Mouse (Mus musculus): Measurements from ENCODE around the gene Krt8. TPM values are rescaled to one million over a fixed set of nuclear protein-coding genes. Genes with fewer than 3 reads are reported as not detected.

Gene Krt8
- total and polyA plus RNA-seq, 3 experiments: not detected

- Histone ChIP-seq H3K4me1 (ENCODE audit: insufficient read depth, low read depth, low read length) (peaks cover 14% of the 10 kb centered on the region), H3K4me3 (ENCODE audit: low read depth, low read length) (no peak overlapping the region), H3K9me3 (replicated peaks) (no peaks in the 10 kb centered on the region), H3K27me3 (ENCODE audit: insufficient read depth, low read length) (peaks cover 29% of the 10 kb centered on the region), H3K36me3 (replicated peaks) (no peaks in the 10 kb centered on the region)
- DNase-seq (ENCODE audit: low spot score) (no peak), ATAC-seq (ENCODE audit: extremely low read depth, insufficient number of reproducible peaks, low FRiP score, poor library complexity, severe bottlenecking) (no peak)
- TF ChIP-seq GATA2 (IDR thresholded peaks at IDR 0.05; ENCODE audit: borderline replicate concordance, low read depth, low read length) (no peak), CTCF (IDR thresholded peaks at IDR 0.05; ENCODE audit: low read depth, low read length) (no peak), POLR2AphosphoS5 (IDR thresholded peaks at IDR 0.05; ENCODE audit: insufficient replicate concordance, low read depth, low read length) (no peak), GATA1 (IDR thresholded peaks at IDR 0.05; ENCODE audit: borderline replicate concordance, low read length) (no peak), TAL1 (conservative IDR thresholded peaks at IDR 0.05; ENCODE audit: low read depth, low read length) (no peak)
Observed at GRCm38 (mm10) chr15:102013651-102014050, 9.4 kb upstream of the Krt8 start.

DNA sequence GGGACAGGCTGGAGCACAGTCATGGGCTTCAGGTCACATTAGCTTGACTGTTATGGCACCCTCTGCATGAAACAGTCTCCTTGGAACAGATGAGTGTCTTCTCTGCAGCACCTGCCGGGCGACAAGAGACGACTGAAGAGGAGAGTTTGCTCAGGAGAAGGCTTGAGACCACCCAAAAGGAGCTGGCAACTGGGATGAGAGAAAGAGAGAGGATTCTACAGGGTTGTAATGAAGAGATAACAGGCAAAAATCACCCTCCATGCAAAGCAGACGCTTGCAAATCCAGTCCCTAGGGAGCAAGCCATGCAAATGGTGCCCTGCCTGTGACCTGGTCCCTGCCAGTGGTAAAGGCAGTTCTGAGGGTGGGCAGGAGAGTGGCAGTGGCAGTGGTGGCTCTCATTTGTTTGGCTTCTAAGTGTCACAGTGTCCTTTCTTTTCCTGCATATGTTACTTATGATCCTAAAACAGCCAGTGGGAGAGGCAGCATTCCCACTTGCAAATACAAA, 8.0 kb upstream of the Krt8 start:
- no peaks in the 10 kb centered on the region for H3K36me3 ChIP-seq (replicated peaks)
- no peak for ATAC-seq (ENCODE audit: extremely low read depth, insufficient number of reproducible peaks, low FRiP score, poor library complexity, severe bottlenecking)
- no peaks in the 10 kb centered on the region for H3K9me3 ChIP-seq (replicated peaks)
- H3K4me3 ChIP-seq (ENCODE audit: low read depth, low read length): no peak overlapping the region
- no peak for DNase-seq (ENCODE audit: low spot score)
- peaks cover 9% of the 10 kb centered on the region for H3K4me1 ChIP-seq (ENCODE audit: insufficient read depth, low read depth, low read length)
- TF ChIP-seq GATA2 (IDR thresholded peaks at IDR 0.05; ENCODE audit: borderline replicate concordance, low read depth, low read length): no peak
- H3K27me3 ChIP-seq (ENCODE audit: insufficient read depth, low read length): peaks cover 33% of the 10 kb centered on the region

DNA sequence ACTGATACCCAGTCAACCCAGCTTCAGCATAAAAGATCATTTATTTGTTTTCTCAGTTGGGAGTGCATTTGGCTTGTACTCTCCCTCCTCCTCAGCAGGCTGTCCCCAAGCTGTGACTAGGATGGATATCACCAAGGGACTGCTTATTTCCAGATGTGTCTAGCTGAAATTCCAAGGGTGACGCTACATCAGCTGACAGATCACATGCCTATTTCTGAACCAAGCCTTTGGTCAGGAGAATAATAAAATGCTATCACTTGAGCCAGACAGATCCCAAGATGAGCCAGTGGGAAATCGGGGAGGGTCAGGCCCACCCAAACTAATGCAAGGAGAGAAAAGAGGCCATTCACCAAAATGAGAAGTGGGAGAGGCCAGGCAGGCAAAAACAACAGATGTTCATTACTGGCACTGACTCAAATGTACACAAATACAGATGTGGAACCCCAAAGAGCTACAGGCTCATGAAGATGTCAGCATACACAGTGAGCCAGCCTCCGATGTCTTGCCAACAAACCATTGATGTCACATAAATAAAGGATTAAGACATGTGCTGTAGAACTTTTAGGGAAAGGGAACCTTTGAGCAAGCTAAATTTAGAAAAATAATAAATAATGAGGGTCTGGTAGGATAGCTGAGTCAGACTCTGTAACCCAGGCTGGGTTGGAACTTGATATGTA, 6.4 kb upstream of the Krt8 start:
- no peak for TF ChIP-seq GATA1 (IDR thresholded peaks at IDR 0.05; ENCODE audit: borderline replicate concordance, low read length)
- no peak for TF ChIP-seq GATA2 (IDR thresholded peaks at IDR 0.05; ENCODE audit: borderline replicate concordance, low read depth, low read length)
- no peak for TF ChIP-seq TAL1 (conservative IDR thresholded peaks at IDR 0.05; ENCODE audit: low read depth, low read length)
- TF ChIP-seq CTCF (IDR thresholded peaks at IDR 0.05; ENCODE audit: low read depth, low read length): no peak
- no peak for TF ChIP-seq POLR2AphosphoS5 (IDR thresholded peaks at IDR 0.05; ENCODE audit: insufficient replicate concordance, low read depth, low read length)
- no peak overlapping the region for H3K4me3 ChIP-seq (ENCODE audit: low read depth, low read length)
- no peak for DNase-seq (ENCODE audit: low spot score)
- H3K4me1 ChIP-seq (ENCODE audit: insufficient read depth, low read depth, low read length): peaks cover 9% of the 10 kb centered on the region
- ATAC-seq (ENCODE audit: extremely low read depth, insufficient number of reproducible peaks, low FRiP score, poor library complexity, severe bottlenecking): no peak
- H3K9me3 ChIP-seq (replicated peaks): no peaks in the 10 kb centered on the region
- H3K27me3 ChIP-seq (ENCODE audit: insufficient read depth, low read length): peaks cover 35% of the 10 kb centered on the region
- no peaks in the 10 kb centered on the region for H3K36me3 ChIP-seq (replicated peaks)

GRCm38 (mm10) chr15:102007097-102008069, 3.1 kb upstream of the Krt8 start:
- H3K9me3 ChIP-seq (replicated peaks): no peaks in the 10 kb centered on the region
- H3K4me1 ChIP-seq (ENCODE audit: insufficient read depth, low read depth, low read length): peaks cover 6% of the 10 kb centered on the region
- TF ChIP-seq CTCF (IDR thresholded peaks at IDR 0.05; ENCODE audit: low read depth, low read length) (no peak), GATA2 (IDR thresholded peaks at IDR 0.05; ENCODE audit: borderline replicate concordance, low read depth, low read length) (no peak), TAL1 (conservative IDR thresholded peaks at IDR 0.05; ENCODE audit: low read depth, low read length) (no peak), POLR2AphosphoS5 (IDR thresholded peaks at IDR 0.05; ENCODE audit: insufficient replicate concordance, low read depth, low read length) (no peak), GATA1 (IDR thresholded peaks at IDR 0.05; ENCODE audit: borderline replicate concordance, low read length) (no peak)
- no peaks in the 10 kb centered on the region for H3K36me3 ChIP-seq (replicated peaks)
- no peak for DNase-seq (ENCODE audit: low spot score)
- no peak for ATAC-seq (ENCODE audit: extremely low read depth, insufficient number of reproducible peaks, low FRiP score, poor library complexity, severe bottlenecking)
- H3K27me3 ChIP-seq (ENCODE audit: insufficient read depth, low read length): peaks cover 49% of the 10 kb centered on the region
- no peak overlapping the region for H3K4me3 ChIP-seq (ENCODE audit: low read depth, low read length)

DNA sequence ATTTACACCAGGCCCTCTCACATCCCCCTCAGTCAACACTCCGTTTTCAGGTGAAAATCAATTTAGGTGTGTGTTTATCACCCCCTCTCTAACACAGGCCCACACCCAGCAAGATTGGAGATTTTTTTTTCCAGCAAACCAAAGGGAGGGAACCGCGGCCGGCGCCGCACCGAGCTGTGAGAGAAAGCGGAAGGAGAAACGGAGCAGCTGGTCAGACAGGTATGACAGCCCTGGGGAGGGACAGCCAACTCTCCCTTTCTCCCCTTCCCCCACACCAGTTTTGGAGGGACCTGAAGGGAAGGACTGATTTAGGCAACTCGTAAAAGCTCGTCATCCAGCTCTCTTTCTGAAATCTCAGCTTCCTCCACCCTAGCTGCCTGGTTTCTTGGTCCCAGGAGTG, 2.0 kb upstream of the Krt8 start:
- Histone ChIP-seq H3K27me3 (ENCODE audit: insufficient read depth, low read length) (peaks cover 47% of the 10 kb centered on the region), H3K36me3 (replicated peaks) (no peaks in the 10 kb centered on the region), H3K4me1 (ENCODE audit: insufficient read depth, low read depth, low read length) (peaks cover 6% of the 10 kb centered on the region), H3K9me3 (replicated peaks) (no peaks in the 10 kb centered on the region), H3K4me3 (ENCODE audit: low read depth, low read length) (no peak overlapping the region)
- no peak for DNase-seq (ENCODE audit: low spot score)
- TF ChIP-seq POLR2AphosphoS5 (IDR thresholded peaks at IDR 0.05; ENCODE audit: insufficient replicate concordance, low read depth, low read length) (no peak), CTCF (IDR thresholded peaks at IDR 0.05; ENCODE audit: low read depth, low read length) (no peak), GATA1 (IDR thresholded peaks at IDR 0.05; ENCODE audit: borderline replicate concordance, low read length) (no peak), GATA2 (IDR thresholded peaks at IDR 0.05; ENCODE audit: borderline replicate concordance, low read depth, low read length) (no peak), TAL1 (conservative IDR thresholded peaks at IDR 0.05; ENCODE audit: low read depth, low read length) (no peak)
- no peak for ATAC-seq (ENCODE audit: extremely low read depth, insufficient number of reproducible peaks, low FRiP score, poor library complexity, severe bottlenecking)

DNA sequence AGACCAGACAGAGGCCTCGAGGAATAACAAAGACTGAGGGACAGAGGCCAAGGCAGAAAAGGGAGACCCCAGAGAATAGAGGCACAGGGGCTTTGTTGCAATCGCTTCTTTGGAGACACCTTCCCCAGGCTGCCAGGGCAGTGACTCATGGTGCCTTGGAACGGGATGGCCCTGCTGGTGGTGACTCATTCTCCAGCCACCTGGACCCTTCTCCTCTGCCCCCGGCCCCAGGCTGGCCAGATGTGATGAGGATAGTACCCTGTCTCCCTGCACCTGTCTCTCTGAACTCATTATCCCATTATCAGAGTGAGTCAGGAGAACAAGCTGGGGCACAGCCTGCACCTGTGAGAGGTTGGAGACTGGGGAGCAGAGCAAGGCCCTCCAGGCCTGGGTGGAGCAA, 1.0 kb upstream of the Krt8 start:
- peaks cover 44% of the 10 kb centered on the region for H3K27me3 ChIP-seq (ENCODE audit: insufficient read depth, low read length)
- ATAC-seq (ENCODE audit: extremely low read depth, insufficient number of reproducible peaks, low FRiP score, poor library complexity, severe bottlenecking) (no peak), DNase-seq (ENCODE audit: low spot score) (no peak)
- H3K4me1 ChIP-seq (ENCODE audit: insufficient read depth, low read depth, low read length): peaks cover 6% of the 10 kb centered on the region
- H3K9me3 ChIP-seq (replicated peaks): no peaks in the 10 kb centered on the region
- no peak overlapping the region for H3K4me3 ChIP-seq (ENCODE audit: low read depth, low read length)
- no peak for TF ChIP-seq GATA2 (IDR thresholded peaks at IDR 0.05; ENCODE audit: borderline replicate concordance, low read depth, low read length)
- no peak for TF ChIP-seq CTCF (IDR thresholded peaks at IDR 0.05; ENCODE audit: low read depth, low read length)
- TF ChIP-seq TAL1 (conservative IDR thresholded peaks at IDR 0.05; ENCODE audit: low read depth, low read length): no peak
- no peaks in the 10 kb centered on the region for H3K36me3 ChIP-seq (replicated peaks)
